Mouse (Mus musculus) E14TG2a.4 (cell line): ENCODE data around the gene Gm20696.

ENCODE experiments used
- CTCF ChIP-seq: conservative IDR thresholded peaks from 2 replicates; pipeline ENCODE4 v1.5.1; 2014; ENCODE audit warnings: low read length
- NANOG ChIP-seq: IDR thresholded peaks from 2 replicates; pipeline ENCODE4 v1.6.1; 2014; ENCODE audit warnings: borderline replicate concordance, low read length, mixed read lengths
- POU5F1 ChIP-seq: IDR thresholded peaks from 2 replicates; pipeline ENCODE4 v1.6.1; 2014; ENCODE audit warnings: low read length, borderline replicate concordance

GRCm38 (mm10) chr6:99619466-99619865, 47.1 kb downstream of the Gm20696 start:
- TF ChIP-seq NANOG (no peak), CTCF (no peak), POU5F1 (no peak)
